Mouse (Mus musculus): ENCODE measurements around the gene Prkaa2. TPM values are rescaled to one million over a fixed set of nuclear protein-coding genes. Genes with fewer than 3 reads are reported as not detected.

The Prkaa2 gene
- total RNA-seq, 2 experiments from 2014 or later, result 19.7 to 20.3 TPM

DNA sequence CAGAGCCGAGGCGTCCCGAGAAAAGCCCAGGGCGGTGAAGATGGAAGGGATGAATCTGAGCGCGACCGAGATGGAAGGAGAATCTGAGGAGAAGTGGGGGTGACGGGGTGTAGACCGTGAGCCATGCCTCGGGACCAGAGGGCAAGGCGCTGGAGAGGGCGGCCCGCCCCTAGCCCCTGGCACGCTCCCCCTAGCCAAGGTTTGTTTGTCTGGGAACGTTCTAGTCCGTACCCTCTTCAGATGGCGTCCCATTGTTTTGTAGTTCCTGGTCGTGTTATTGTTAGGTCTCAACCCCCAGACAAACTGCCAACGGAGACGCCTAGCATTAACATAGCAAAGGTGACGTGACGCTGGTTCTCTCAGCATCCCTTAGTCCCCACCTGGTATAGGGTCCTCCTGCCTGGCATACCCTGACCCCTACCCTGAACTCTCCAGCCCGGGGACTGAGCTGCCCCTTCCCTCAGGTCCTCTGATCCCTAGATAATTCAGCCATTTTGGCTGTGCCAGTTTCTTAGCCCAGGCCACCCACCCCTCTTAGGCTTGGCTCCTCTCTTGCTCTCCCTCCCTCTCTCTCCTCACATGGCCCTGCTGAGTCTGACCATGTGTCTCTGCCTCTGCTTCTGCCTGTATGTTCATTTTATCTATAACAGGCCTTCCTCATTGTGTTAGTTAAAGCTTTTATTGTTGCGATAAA lies 447 bp upstream of the Prkaa2 start:
- peak; percentile 33 to 45 for DNase-seq (ENCODE audit: low spot score in 2 of 2)

- no peak for DNase-seq (ENCODE audit: low spot score in 2 of 2)
Measured at GRCm38 (mm10) chr4:105108641-105109198, 970 bp downstream of the Prkaa2 start.

DNA sequence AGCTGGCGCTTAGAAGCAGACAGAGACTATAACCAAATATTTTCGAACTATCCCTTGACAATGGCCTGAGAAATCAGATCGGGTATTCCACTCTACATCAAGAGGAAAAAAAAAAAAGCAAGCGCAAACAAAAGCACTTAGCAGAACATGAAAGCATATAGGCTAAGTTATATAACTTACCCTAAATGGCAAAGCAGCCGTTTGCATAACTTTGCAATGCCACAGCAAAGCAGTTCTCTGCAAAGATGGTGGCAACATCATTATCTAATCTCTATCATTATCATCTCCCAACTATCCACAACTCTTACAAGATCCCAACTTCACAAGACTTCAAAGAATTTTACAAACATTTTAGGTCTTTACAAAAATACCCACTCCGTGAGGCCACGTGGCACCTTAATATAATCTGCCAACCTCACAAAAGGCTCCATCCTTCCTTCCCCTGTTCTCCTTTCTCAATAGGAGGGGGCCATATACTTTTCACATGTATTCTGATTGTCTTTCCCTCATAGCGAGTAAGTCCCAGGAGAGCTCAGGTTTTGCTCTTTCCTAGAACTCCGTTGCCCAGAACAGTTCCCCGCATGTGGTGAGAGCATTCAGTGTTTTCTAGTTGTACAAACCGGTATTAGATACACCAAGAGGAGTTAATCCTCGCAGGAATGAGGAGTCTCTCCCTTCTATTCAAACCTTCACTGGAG lies 1.6 kb downstream of the Prkaa2 start:
- no peak for DNase-seq (ENCODE audit: low spot score in 2 of 2)

- DNase-seq (ENCODE audit: low spot score in 2 of 2), result no peak
Measured at GRCm38 (mm10) chr4:105104099-105104872, 5.4 kb downstream of the Prkaa2 start.

- DNase-seq (ENCODE audit: low spot score in 2 of 2), result no peak
Measured at GRCm38 (mm10) chr4:105101337-105101688, 8.4 kb downstream of the Prkaa2 start.

DNA sequence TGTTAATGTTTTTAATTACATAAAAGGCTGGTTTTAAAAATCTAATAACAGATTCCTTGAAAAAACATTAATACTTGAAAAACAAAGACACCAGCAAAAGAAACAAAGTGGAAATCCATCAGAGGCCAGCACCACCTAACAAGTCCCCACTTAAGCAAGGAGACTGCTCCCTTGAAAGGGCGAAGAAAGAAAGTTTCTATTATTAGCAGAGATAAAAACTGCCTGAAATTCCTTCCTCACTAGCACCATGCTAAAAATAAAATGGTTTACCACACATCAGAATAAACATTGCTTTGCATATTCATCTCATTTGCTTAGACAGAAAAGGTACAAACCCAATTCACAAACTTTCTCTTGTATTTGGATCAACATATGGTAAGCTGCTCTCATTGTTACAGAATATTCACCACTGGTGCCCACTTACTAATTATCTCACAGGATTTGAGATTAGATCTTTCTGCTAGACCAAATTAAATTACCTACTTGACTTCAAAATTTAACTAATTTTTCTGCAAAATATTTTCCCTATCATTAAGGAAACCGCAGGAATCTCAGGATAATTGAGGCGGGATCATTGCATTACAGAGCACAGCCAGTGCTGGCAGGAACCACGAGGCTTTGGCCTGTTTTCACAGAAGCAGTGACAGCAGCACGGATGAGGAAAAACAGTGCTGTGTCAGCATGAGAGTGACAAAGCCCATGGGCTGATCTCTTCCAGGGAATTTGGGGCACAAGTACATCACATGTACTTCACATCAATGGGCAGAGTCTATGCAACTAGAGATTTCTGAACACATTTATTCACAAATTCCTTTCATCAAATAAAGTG lies 9.0 kb downstream of the Prkaa2 start:
- DNase-seq (ENCODE audit: low spot score in 2 of 2), result peak in 1 of 2 experiments; percentile 55

GRCm38 (mm10) chr4:105098660-105099059 lies 11.0 kb downstream of the Prkaa2 start:
- no peak for DNase-seq (ENCODE audit: low spot score in 2 of 2)

DNA sequence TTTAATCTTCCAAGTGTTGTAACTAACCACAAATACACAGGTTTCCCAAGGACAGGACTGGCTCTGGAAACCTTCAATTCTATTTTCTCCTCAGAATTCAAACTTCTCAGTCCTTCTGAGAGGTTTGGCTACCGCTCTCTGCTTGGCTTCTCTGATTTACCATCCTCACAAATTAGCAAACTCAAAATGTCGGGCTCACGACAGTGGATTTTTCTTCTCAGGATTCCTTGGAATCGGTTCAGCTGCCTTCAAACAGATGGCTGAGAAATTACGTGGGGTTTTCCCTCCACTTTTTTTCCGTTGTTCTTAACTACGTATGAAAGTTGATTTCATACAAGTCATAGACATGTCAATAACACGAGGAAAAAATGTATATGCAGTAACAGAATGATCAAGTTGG lies 11.5 kb downstream of the Prkaa2 start:
- no peak for DNase-seq (ENCODE audit: low spot score in 2 of 2)

- DNase-seq (ENCODE audit: low spot score in 2 of 2), result no peak
Measured at GRCm38 (mm10) chr4:105095316-105095715, 14.4 kb downstream of the Prkaa2 start.

GRCm38 (mm10) chr4:105093951-105094350 lies 15.7 kb downstream of the Prkaa2 start:
- DNase-seq (ENCODE audit: low spot score in 2 of 2), result peak in 1 of 2 experiments; percentile 50

- no peak for DNase-seq (ENCODE audit: low spot score in 2 of 2)
Measured at GRCm38 (mm10) chr4:105090417-105090816, 19.3 kb downstream of the Prkaa2 start.

DNA sequence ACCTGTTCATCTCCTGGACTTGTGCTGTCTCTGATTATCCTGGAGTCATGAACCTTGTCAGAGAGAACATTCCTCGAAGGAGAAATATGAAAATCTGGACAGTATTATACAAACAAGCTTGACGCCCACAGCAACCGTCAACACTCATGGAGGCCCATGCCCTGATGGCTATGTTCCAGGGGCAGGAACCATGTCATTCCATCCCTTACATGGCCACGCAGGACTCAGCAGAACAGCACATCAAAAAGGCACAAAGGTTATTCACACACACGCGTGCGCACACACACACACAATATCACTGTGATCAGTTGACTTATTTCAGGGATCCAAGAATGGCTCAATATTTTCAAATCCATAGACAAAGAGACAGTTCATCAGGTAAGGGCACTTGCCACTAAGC lies 20.3 kb downstream of the Prkaa2 start:
- DNase-seq (ENCODE audit: low spot score in 2 of 2), result no peak

GRCm38 (mm10) chr4:105088671-105089070 lies 21.0 kb downstream of the Prkaa2 start:
- DNase-seq (ENCODE audit: low spot score in 2 of 2), result no peak

- DNase-seq (ENCODE audit: low spot score in 2 of 2), result no peak
Measured at GRCm38 (mm10) chr4:105076152-105076551, 33.5 kb downstream of the Prkaa2 start.

- no peak for DNase-seq (ENCODE audit: low spot score in 2 of 2)
Measured at GRCm38 (mm10) chr4:105071761-105072427, 37.8 kb downstream of the Prkaa2 start.

GRCm38 (mm10) chr4:105070982-105071381 lies 38.7 kb downstream of the Prkaa2 start:
- peak; percentile 29 to 37 for DNase-seq (ENCODE audit: low spot score in 2 of 2)

- DNase-seq (ENCODE audit: low spot score in 2 of 2), result peak in 1 of 2 experiments; percentile 57
Measured at GRCm38 (mm10) chr4:105051291-105051690, 58.4 kb downstream of the Prkaa2 start.

GRCm38 (mm10) chr4:105050041-105050440 lies 59.6 kb downstream of the Prkaa2 start:
- DNase-seq (ENCODE audit: low spot score in 2 of 2), result no peak

DNA sequence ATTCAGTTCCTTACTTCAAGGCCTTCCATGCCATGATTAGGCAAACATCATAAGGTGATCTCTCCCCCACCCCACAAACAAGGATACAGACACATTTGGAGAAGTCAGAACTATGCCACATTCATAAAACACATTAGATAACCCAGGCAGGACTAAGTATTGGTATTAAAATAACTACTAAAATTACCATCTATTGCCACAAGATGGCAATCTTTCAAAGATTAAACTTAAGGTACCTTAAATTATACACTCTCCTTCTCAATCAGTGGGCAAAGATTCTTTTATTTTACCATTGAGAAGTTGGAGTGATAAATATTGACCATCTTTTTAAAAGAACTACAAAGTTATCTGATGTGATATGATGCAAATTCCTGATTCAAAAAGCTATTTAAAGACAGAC lies 75.4 kb downstream of the Prkaa2 start:
- DNase-seq (ENCODE audit: low spot score in 2 of 2), result peak in 1 of 2 experiments; percentile 28

- DNase-seq (ENCODE audit: low spot score in 2 of 2), result no peak
Measured at GRCm38 (mm10) chr4:105033153-105033552, 76.5 kb downstream of the Prkaa2 start.

Measured in layer of hippocampus, postnatal 14 days (tissue).